Mouse (Mus musculus): ENCODE results near the gene Gcnt1. TPM values are rescaled to one million over a fixed set of nuclear protein-coding genes. Genes with fewer than 3 reads are reported as not detected.

The Gcnt1 gene
- total RNA-seq, 2 experiments from 2014 or later = 10.2 to 10.8 TPM

- DNase-seq = no peak
Measured at GRCm38 (mm10) chr19:17323689-17324241, 48.9 kb downstream of the Gcnt1 start.

GRCm38 (mm10) chr19:17323006-17323688, 49.5 kb downstream of the Gcnt1 start:
- no peak for DNase-seq

- DNase-seq = no peak
Measured at GRCm38 (mm10) chr19:17319770-17320169, 52.9 kb downstream of the Gcnt1 start.

GRCm38 (mm10) chr19:17318733-17319132, 53.9 kb downstream of the Gcnt1 start:
- DNase-seq = no peak

- no peak for DNase-seq
Measured at GRCm38 (mm10) chr19:17316311-17317003, 56.2 kb downstream of the Gcnt1 start.

- no peak for DNase-seq
Measured at GRCm38 (mm10) chr19:17314451-17314850, 58.2 kb downstream of the Gcnt1 start.

GRCm38 (mm10) chr19:17313766-17314165, 58.9 kb downstream of the Gcnt1 start:
- no peak for DNase-seq

- no peak for DNase-seq
Measured at GRCm38 (mm10) chr19:17312671-17313180, 59.9 kb downstream of the Gcnt1 start.

GRCm38 (mm10) chr19:17311501-17311900, 61.1 kb downstream of the Gcnt1 start:
- DNase-seq = no peak

- no peak for DNase-seq
Measured at GRCm38 (mm10) chr19:17311031-17311430, 61.6 kb downstream of the Gcnt1 start.

- DNase-seq = no peak
Measured at GRCm38 (mm10) chr19:17296081-17296480, 76.6 kb downstream of the Gcnt1 start.

GRCm38 (mm10) chr19:17295211-17295766, 77.4 kb downstream of the Gcnt1 start:
- DNase-seq = no peak

- peak; percentile 41 for DNase-seq
Measured at GRCm38 (mm10) chr19:17294136-17294535, 78.5 kb downstream of the Gcnt1 start.

GRCm38 (mm10) chr19:17289526-17289925, 83.1 kb downstream of the Gcnt1 start:
- DNase-seq = no peak

- DNase-seq = no peak
Measured at GRCm38 (mm10) chr19:17286004-17286403, 86.6 kb downstream of the Gcnt1 start.

- DNase-seq = no peak
Measured at GRCm38 (mm10) chr19:17283317-17283716, 89.3 kb downstream of the Gcnt1 start.

GRCm38 (mm10) chr19:17278381-17279051, 94.1 kb downstream of the Gcnt1 start:
- no peak for DNase-seq

Other genes starting within 250 kb of the Gcnt1 start
- gene Rfk, start 21.2 kb upstream of the Gcnt1 start, total RNA-seq (2021) = 10 to 100 TPM; 48.3 to 57.7 TPM